Mouse (Mus musculus): ENCODE results near the gene Ugt1a9.
"Not testable (repeated sequence)": the region's sequence is repeated elsewhere in the genome, so short reads cannot be mapped to it uniquely, and the experiment has no call there.

The Ugt1a9 gene

DNA sequence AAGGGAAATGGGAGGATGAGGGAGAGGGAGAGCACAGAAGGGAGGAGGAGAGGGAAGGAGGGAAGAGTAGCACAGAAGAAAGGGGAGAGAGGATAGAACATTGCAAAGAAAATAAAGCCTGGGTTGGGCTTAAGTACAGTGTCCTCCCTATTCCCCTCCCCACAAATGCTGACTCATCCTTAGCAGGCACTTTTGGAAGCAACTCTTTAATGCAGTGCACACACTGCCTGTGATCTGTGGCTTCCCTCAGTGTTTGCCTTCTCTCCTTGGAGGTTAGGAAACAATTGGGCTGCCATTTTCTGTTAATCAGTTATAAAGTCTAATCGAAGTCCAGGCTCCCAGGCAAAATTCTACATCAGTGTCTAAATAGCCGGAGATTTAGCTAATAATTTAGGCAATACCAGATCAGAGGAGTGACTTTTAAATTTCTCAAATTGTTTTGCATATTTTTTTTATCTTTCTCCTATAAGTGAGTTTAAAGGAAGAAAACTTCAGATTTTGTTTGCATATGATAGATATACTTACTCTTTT is 38.5 kb downstream of the Ugt1a9 start:
- CTCF ChIA-PET, result not testable (repeated sequence)

DNA sequence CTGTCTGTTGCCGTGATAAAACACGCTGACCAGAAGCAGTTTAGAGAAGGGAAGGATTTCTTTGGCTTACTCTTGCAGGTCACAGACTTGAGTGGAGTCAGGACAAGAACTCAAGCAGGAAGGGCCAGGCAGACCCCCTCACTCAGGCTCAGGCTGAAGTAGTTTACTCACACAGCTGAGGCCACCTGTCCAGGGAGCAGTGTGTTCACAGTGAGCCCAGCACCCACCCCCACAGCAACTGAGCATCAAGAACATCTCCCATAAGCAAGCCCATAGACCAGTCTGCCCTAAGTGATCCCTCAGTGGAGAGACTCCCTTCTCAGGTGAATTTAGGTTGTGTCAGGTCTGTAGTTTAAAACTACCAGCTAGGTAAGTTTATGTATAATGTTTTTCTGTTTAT is 39.0 kb downstream of the Ugt1a9 start:
- CTCF ChIA-PET, result not testable (repeated sequence)

DNA sequence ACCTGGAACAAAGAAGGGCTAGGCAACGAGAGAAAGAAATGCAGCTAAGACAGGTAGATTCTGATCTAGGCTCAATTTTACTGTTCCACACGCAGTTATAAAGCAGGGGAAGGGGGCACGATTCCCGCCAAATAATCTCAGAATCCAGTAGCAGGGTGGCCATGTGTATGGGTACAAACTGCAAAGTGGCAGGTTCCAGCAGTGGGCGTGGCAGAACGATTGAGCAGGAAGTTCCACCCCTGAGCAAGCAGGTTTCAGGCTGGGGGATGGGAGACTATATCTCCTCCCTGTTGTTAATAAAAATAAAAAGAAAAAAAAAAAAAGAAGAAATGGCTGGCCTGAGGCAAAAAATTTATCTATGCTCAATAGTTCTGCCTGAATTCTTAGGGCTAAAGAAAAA is 42.2 kb downstream of the Ugt1a9 start:
- CTCF ChIA-PET, result not testable (repeated sequence)

GRCm38 (mm10) chr1:88120550-88120949 is 50.0 kb downstream of the Ugt1a9 start:
- CTCF ChIA-PET, result not testable (repeated sequence)

GRCm38 (mm10) chr1:88121521-88121920 is 50.9 kb downstream of the Ugt1a9 start:
- CTCF ChIA-PET, result not testable (repeated sequence)

DNA sequence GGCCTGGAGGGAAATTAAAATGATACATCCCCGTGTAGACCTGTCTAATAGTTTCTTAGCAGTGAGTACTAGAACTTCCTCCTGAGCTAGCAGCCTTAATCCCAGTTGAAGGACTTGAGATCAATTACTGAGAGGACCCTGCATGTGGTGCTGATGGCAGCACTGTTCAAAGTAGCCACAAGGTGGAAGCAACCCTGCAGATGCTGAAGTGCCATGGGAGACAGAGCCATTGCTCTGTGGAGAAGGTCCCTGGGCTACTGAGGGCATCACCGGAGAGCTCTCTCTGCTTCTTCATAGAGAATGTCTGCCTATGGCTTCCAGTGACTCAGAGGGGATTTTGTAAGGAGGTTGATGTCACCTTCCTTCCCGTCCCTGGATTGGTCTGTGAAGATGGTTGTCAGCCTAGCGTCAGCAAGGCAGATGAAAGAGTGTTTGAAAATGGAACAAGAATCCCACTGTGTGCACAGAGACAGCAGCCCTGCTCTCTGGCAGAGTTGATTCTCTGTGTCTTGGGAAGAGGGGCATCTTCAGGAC is 55.3 kb downstream of the Ugt1a9 start:
- CTCF ChIA-PET, result not testable (repeated sequence)

- CTCF ChIA-PET, result not testable (repeated sequence)
Measured at GRCm38 (mm10) chr1:88129091-88129490, 58.5 kb downstream of the Ugt1a9 start.

GRCm38 (mm10) chr1:88130223-88130622 is 59.6 kb downstream of the Ugt1a9 start:
- CTCF ChIA-PET, result not testable (repeated sequence)

GRCm38 (mm10) chr1:88133908-88134456 is 63.4 kb downstream of the Ugt1a9 start:
- CTCF ChIA-PET, result no interaction called here

DNA sequence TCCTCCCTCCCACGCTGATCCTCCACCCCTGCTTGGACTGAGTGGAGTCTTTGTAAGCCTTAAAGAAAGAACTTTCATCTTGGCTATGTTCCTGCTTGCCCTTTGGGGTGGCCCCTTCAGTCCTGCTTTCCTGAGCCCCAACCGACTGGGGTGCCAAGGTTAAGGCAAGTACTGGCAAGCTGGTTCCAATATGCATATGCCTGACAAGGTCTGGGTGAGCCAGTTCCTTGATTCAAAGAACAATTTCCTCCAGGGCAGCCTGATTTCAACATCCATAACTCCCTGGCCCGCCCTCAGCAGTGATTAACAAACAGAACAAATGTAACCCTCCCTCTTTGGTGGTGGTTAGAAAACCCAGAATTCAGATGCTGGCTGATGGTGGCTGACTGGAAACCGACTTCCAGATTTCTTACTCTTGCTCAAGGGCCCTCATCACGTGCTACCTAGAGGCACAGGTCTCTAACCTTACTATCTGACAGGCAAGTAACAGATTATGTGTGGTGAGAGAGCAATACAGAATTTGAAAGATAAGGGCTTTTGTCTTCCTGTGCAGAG is 63.9 kb downstream of the Ugt1a9 start, which contains the start of gene Ugt1a6a:
Gene Ugt1a6a (plus strand): TSS at position 353 of the 555 bp plus-strand sequence.
- CTCF ChIA-PET, result not testable (repeated sequence)

DNA sequence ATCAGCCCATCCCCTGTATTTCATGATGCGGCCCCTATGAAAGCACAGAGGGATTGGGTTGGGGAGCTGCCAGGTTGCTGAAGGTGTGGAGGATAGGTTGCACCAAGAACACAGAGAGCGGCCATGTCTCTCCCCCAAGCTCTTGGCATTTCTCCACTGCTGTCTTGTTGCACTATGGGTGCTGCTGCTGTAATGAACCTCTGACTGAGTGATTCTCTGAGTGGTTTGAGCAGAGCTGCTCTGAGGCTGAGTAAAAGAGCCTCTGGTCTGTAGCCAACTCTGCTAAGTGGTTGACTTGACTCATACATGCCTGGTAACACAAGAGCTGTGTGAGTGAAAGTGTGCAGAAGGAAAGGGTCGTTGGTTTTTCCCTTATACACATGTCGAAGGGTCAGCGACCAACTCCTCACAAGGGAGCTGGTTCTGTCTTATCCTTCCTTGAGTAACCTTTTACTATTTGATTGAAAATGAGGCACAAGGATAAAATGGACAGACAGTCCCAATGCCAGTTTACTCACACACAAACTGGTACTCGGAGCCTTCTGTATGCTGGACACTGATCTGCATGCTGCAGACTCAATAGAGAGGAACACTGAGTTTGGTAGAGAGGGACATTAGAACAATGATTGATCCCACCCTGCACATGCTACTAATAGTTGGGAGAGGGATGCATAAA is 64.8 kb downstream of the Ugt1a9 start:
- CTCF ChIA-PET, result not testable (repeated sequence)

DNA sequence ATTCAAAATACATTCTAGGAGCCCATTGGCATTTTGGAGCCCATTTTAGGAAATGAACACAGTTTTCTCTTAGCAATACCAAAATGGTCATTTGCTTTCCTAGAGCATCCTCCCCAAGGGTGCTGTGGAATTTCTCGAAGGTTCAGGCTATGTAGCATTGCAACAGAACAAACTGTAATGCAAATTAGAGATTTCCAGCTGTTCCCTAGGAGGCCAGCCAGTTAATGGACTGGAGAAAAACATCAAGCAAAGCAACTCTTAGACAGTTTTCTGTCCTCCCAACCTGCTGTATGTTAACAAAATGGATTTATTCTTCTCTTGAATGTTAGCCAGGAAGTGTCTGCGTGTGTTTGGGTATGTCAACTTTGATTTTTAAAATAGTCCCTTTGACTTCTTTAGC is 66.0 kb downstream of the Ugt1a9 start:
- CTCF ChIA-PET, result no interaction called here

DNA sequence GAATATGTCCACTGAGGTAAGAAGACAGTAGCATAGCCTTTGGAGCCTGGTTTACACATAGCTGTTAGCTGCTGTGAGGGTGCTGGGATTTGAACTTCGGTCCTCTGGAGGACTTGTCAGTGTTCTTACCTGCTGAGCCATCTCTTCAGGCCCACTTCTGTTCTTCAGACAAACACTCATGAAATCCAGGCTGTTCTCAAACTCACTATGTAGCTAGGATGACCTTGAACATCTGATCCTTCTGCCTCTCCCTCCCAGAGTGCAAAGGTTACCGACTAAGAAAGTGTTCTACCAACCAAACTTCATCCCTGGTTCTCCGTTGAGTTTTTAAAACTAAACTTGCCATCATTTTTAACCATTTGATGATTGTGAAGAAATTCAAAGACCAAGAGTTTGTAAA is 66.7 kb downstream of the Ugt1a9 start:
- CTCF ChIA-PET, result no interaction called here

GRCm38 (mm10) chr1:88138145-88138544 is 67.5 kb downstream of the Ugt1a9 start:
- CTCF ChIA-PET, result no interaction called here

GRCm38 (mm10) chr1:88140492-88140891 is 69.9 kb downstream of the Ugt1a9 start:
- CTCF ChIA-PET, result not testable (repeated sequence)

DNA sequence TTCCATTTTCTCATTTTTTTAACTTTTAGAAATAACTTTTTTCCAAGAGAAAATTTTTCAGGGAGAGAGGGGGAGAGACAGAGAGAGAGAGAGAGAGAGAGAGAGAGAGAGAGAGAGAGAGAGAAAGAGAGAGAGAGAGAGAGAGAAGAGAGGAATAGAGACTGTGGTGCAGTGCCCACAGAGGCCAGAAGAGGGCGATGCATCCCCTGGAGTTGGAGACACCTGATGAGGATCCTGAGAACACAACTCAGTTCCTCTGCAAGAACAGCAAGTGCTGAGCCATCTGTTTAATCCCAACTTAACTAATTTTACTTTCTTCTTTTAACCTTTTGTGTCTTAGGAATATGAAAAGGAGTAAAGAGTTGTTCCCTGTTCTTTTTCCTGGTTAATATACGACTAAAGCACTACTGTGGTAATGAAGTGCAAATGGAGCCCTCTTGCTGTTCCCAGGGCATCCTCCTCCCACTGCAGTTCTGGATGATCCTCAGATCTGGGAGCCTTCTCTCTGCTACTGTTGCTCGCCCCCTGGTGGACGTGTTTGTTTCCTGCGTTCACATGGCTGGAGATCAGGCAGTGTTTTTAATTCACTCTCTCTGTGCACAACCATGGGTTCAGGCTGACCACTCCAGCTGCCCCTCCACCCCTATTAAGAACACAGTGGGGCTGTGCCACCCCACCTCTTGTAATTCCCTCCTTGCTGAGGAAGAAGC is 73.5 kb downstream of the Ugt1a9 start:
- CTCF ChIA-PET, result interaction anchor here (0.8 kb wide), 1 partner anchor 12 kb away, joined by 5 read pairs; no protein-coding TSS in a partner anchor

GRCm38 (mm10) chr1:88145278-88145677 is 74.7 kb downstream of the Ugt1a9 start:
- CTCF ChIA-PET, result not testable (repeated sequence)

DNA sequence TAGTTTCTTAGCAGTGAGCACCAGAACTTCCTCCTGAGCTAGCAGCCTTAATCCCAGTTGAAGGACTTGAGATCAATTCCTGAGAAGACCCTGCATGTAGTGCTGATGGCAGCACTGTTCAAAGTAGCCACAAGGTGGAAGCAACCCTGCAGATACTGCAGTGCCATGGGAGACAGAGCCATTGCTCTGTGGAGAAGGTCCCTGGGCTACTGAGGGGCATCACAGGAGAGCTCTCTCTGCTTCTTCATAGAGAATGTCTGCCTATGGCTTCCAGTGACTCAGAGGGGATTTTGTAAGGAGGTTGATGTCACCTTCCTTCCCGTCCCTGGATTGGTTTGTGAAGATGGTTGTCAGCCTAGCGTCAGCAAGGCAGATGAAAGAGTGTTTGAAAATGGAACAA is 79.5 kb downstream of the Ugt1a9 start:
- CTCF ChIA-PET, result not testable (repeated sequence)

GRCm38 (mm10) chr1:88158430-88158829 is 87.8 kb downstream of the Ugt1a9 start:
- CTCF ChIA-PET, result no interaction called here

DNA sequence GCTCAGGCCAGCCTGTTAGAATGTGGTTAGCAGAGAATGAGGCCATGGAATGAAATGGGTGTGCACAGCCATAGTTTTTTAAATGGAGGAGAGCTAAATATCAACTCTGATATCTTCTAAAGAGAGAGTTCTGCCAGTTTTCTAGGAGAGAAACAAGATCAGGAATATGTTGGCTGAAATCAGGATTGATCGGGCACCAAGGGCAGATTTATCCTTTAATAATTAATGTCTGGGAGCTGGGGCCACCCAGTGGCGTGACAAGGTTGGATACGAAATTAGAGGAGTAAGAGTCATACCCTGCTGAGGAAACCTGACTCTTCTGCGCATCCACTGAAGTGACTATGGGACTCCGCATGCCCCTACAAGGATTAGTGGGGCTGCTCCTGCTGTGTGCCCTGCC is 95.1 kb downstream of the Ugt1a9 start, which contains the start of gene Ugt1a5:
Gene Ugt1a5 (plus strand): TSS at position 302 of the 400 bp plus-strand sequence.
- CTCF ChIA-PET, result no interaction called here

DNA sequence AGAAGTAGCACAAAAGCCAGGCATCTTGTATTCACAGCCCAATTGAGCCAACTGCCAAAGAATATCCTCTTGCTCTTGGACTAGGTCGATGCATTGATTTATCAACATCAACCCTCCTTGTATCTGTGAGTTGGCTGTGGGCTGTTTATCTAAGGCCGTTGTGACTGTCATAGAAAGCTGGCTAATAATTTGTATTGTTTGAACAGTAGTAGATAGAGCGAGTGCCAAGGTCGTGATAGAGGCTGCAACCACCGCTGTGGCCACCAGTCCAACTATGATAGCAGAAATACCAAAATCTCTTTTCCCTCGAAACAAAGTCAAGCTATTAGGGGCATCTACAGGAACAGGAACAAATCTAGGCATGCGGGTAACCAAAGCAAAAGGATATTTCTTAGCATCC is 101.6 kb downstream of the Ugt1a9 start:
- CTCF ChIA-PET, result not testable (repeated sequence)

- CTCF ChIA-PET, result no interaction called here
Measured at GRCm38 (mm10) chr1:88179657-88180056, 109.1 kb downstream of the Ugt1a9 start.

All from spleen, embryonic (tissue).